ENCODE assay signal across 8 mouse cellular contexts in the genomic region with DNA sequence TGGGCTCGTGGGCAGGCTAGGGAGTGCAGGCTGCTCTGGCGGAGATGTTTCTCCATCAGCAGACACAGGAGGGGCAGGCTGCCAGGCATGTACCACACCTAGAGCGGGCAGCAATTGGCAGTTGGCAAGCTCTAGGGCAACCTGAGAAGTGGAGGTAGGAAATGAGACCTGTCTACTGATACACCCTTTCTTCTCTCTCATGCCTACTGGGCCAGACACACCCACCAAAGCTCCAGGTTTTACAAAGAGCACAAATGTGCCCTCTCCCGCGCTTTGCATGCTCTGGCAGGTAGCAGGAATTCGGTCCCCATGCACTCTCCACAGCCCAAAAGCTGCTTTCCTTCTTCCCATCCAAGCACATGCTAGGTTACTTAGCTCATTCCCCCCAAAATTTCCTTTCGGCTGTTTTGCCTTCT. TPM values are rescaled to one million over a fixed set of nuclear protein-coding genes. Genes with fewer than 3 reads are reported as not detected.
A peak's percentile ranks its signal among the peaks of the same experiment; 100 is the strongest.
DNase-seq lines count a peak whose midpoint lies in the region; ATAC-seq and TF ChIP-seq lines count a peak whose summit lies in the region.

No protein-coding gene starts in this region.

- intact Hi-C loops in left cerebral cortex, adult 2 months (cut with DNase I): loop anchor here (2.0 to 5.0 kb wide), 3 partner anchors 33 to 67 kb away; no protein-coding TSS in a partner anchor

- no peaks in the 10 kb centered on the region for H3K9me3 ChIP-seq in midbrain, embryonic 12.5 days

- peaks cover 22% of the 10 kb centered on the region for H3K27me3 ChIP-seq in midbrain, embryonic 12.5 days

- H3K36me3 ChIP-seq in midbrain, embryonic 12.5 days: no peaks in the 10 kb centered on the region

- 2% methylated on average over 7 of the region's 7 CpGs for WGBS in midbrain, embryonic 12.5 days

- H3K4me1 ChIP-seq in midbrain, embryonic 12.5 days: peaks cover 22% of the 10 kb centered on the region

- peak overlapping the region; percentile 86 for H3K4me3 ChIP-seq in left cerebral cortex, adult 2 months
- peak overlapping the region; percentile 52 for H3K4me3 ChIP-seq in midbrain, embryonic 12.5 days

- TF ChIP-seq CTCF in left cerebral cortex, adult 2 months (IDR thresholded peaks at IDR 0.05): no peak; the same call in 1 of the 2 replicates

- peak; percentile 54 to 65 for DNase-seq in left cerebral cortex, adult 18-20 months (ENCODE audit: low spot score in 2 of 2)
- DNase-seq in left cerebral cortex, adult 11 months (ENCODE audit: low spot score): no peak
- peak; percentile 75 to 76 for DNase-seq in cerebellum, postnatal 36 days
- peak; percentile 32 for DNase-seq in heart, postnatal 4 days
- DNase-seq in left cerebral cortex, adult 2 months (ENCODE audit: extremely low spot score in 1 of 2, low spot score in 2 of 2): peak; percentile 47 to 53
- no peak for DNase-seq in thymus, postnatal 10 days (ENCODE audit: low spot score in 2 of 2)
- no peak for DNase-seq in spleen, postnatal 36 days (ENCODE audit: low spot score in 2 of 2)

- peak overlapping the region; percentile 69 for H3K9ac ChIP-seq in midbrain, embryonic 12.5 days (replicated peaks)

- ATAC-seq in midbrain, embryonic 12.5 days (ENCODE audit: low FRiP score, low read depth): peak; percentile 41; the same call in 1 of the 2 replicates

- H3K27ac ChIP-seq in left cerebral cortex, adult 2 months: peak overlapping the region; percentile 96
- H3K27ac ChIP-seq in midbrain, embryonic 12.5 days (replicated peaks): peak overlapping the region; percentile 75

- peak overlapping the region; percentile 74 for H3K4me2 ChIP-seq in midbrain, embryonic 12.5 days (replicated peaks)

RNA-seq across cellular contexts. Expression of a gene that starts 0.7 kb away (rescaled TPM):
- total RNA-seq in left cerebral cortex, adult 18-20 months (2021): 100 to 1,000 TPM; 362 to 387 TPM
- total RNA-seq in heart, postnatal 4 days (2021): 100 to 1,000 TPM; 104 to 106 TPM
- 100 to 1,000 TPM; 358 to 392 TPM for total RNA-seq in left cerebral cortex, adult 2 months (2021)
- 317 and 363 TPM in 2 replicates for polyA plus RNA-seq in midbrain, embryonic 12.5 days (2016; fragmentation: Nextera tagmentation; extraction: Ambion mirVana)

Comparison
In these comparisons a context has a peak if more than half of its experiments do, and no peak if none do; other contexts are left out.
1. DNase-seq: peak in left cerebral cortex, adult 18-20 months (2 of 2), cerebellum, postnatal 36 days (2 of 2), heart, postnatal 4 days (single experiment) and left cerebral cortex, adult 2 months (2 of 2); none in left cerebral cortex, adult 11 months (single experiment), thymus, postnatal 10 days (0 of 2) and spleen, postnatal 36 days (0 of 2).